ENCODE assay signal across 8 mouse cellular contexts in genomic region chr13:93771588-93772278, GRCm38 (mm10). TPM values are rescaled to one million over a fixed set of nuclear protein-coding genes. Genes with fewer than 3 reads are reported as not detected.
DNase-seq lines count a peak whose midpoint lies in the region; ATAC-seq lines count a peak whose summit lies in the region.

Gene Arsb, plus strand, starts transcription at chr13:93771630.

- WGBS in hindbrain, embryonic 15.5 days: under 1% methylated on average over 65 of the region's 66 CpGs

- peak within 1 kb of the TSS; percentile 88 for H3K27ac ChIP-seq in hindbrain, embryonic 15.5 days (replicated peaks)

- peaks cover 16% of the 10 kb centered on the region for H3K4me1 ChIP-seq in hindbrain, embryonic 15.5 days (replicated peaks)

- H3K9me3 ChIP-seq in hindbrain, embryonic 15.5 days: no peaks in the 10 kb centered on the region

- peak; percentile 67 for DNase-seq in WW6 (ENCODE audit: low read depth, low spot score)
- peak; percentile 53 to 78 for DNase-seq in cerebellum, postnatal 4 days (ENCODE audit: low spot score in 2 of 2)
- peak; percentile 84 for DNase-seq in gastrocnemius, adult 18-20 months (ENCODE audit: low spot score)
- DNase-seq in left cerebral cortex, adult 18-20 months (ENCODE audit: low spot score in 2 of 2): peak; percentile 74 to 83
- peak; percentile 88 to 90 for DNase-seq in lung, postnatal 4 days
- DNase-seq in retina, postnatal 1 day: peak; percentile 92
- peak; percentile 80 for DNase-seq in thymus, postnatal 4 days

- no peaks in the 10 kb centered on the region for H3K27me3 ChIP-seq in hindbrain, embryonic 15.5 days

- H3K4me2 ChIP-seq in hindbrain, embryonic 15.5 days: peak within 1 kb of the TSS; percentile 86

- peak; percentile 93 for ATAC-seq in hindbrain, embryonic 15.5 days (ENCODE audit: low FRiP score, low read depth)

- H3K9ac ChIP-seq in hindbrain, embryonic 15.5 days: peak within 1 kb of the TSS; percentile 69

- no peaks in the 10 kb centered on the region for H3K36me3 ChIP-seq in hindbrain, embryonic 15.5 days

- H3K4me3 ChIP-seq in hindbrain, embryonic 15.5 days: peak within 1 kb of the TSS; percentile 61

RNA-seq across cellular contexts. Expression of gene Arsb, which starts in this region (rescaled TPM):
- total RNA-seq in gastrocnemius, adult 18-20 months (2021): 1 to 10 TPM; 2.7 to 3.0 TPM
- polyA plus RNA-seq in hindbrain, embryonic 15.5 days (2015; fragmentation: Nextera tagmentation; extraction: Ambion mirVana): 10.7 and 11.0 TPM in 2 replicates
- total RNA-seq in left cerebral cortex, adult 18-20 months (2021): 10 to 100 TPM; 78.5 to 79.3 TPM

Comparison
In these comparisons a context has a peak if more than half of its experiments do, and no peak if none do; other contexts are left out.
1. Peak in every context shown above with its lines: DNase-seq, ATAC-seq, H3K4me3 ChIP-seq and H3K27ac ChIP-seq.
2. RNA of gene Arsb (total RNA-seq): 78.5 to 79.3 TPM in left cerebral cortex, adult 18-20 months; 2.7 to 3.0 TPM in gastrocnemius, adult 18-20 months; every median in the first group is over 10 times any median in the second.